Mouse (Mus musculus) limb, embryonic 14.5 days (tissue): ENCODE measurements at regions not wholly inside any gene's neighbourhood (a gene's known extent, or its start where the extent isn't known, plus 50 kb on each side); places are given as distances from the start of the nearest gene placed in this dataset.

ENCODE experiments used
- ATAC-seq: fragments of 200-750 bp; cut with Nextera tagmentation; 2 replicates; pipeline ENCODE4 v1.8.0; 2017; ENCODE audit warnings: low read depth, moderate number of reproducible peaks, moderate TSS enrichment; ENCODE audit not compliant: low FRiP score
- DNase-seq: peaks from one replicate; pipeline ENCODE4 v3.0.0-alpha.2; 2015; ENCODE audit warnings: low spot score
- H3K27ac ChIP-seq: fragments of 300-500 bp; sonication (generic); replicated peaks from 2 replicates; pipeline ENCODE4 v1.5.1; 2014; ENCODE audit warnings: low read depth, mild to moderate bottlenecking, low read length, moderate library complexity, mixed read lengths
- H3K27me3 ChIP-seq: fragments of 300-500 bp; sonication (generic); 2 replicates; pipeline ENCODE4 v1.6.1; 2014; ENCODE audit warnings: low read length, mixed read lengths; ENCODE audit not compliant: control insufficient read depth, insufficient read depth
- H3K36me3 ChIP-seq: fragments of 300-500 bp; sonication (generic); 2 replicates; pipeline ENCODE4 v1.6.1; 2014; ENCODE audit warnings: mild to moderate bottlenecking, low read length, moderate library complexity, mixed read lengths; ENCODE audit not compliant: control insufficient read depth, insufficient read depth
- H3K4me1 ChIP-seq: fragments of 300-500 bp; sonication (generic); 2 replicates; pipeline ENCODE4 v1.6.1; 2014; ENCODE audit warnings: antibody characterized with exemption, low read length, mixed read lengths; ENCODE audit not compliant: control insufficient read depth, insufficient read depth
- H3K4me2 ChIP-seq: fragments of 300-500 bp; sonication (generic); replicated peaks from 2 replicates; pipeline ENCODE4 v1.6.1; 2014; ENCODE audit warnings: low read depth, mild to moderate bottlenecking, low read length, moderate library complexity; ENCODE audit not compliant: severe bottlenecking
- H3K4me3 ChIP-seq: fragments of 300-500 bp; sonication (generic); replicated peaks from 2 replicates; pipeline ENCODE4 v1.5.1; 2014; ENCODE audit warnings: low read length
- H3K9ac ChIP-seq: fragments of 300-500 bp; sonication (generic); 2 replicates; pipeline ENCODE4 v1.6.1; 2014; ENCODE audit warnings: mild to moderate bottlenecking, low read depth, low read length, moderate library complexity; ENCODE audit not compliant: severe bottlenecking
- H3K9me3 ChIP-seq: fragments of 300-500 bp; sonication (generic); 2 replicates; pipeline ENCODE4 v1.6.1; 2016; ENCODE audit warnings: low read length; ENCODE audit not compliant: control insufficient read depth
- POLR2A ChIP-seq: fragments of 200-500 bp; IDR thresholded peaks from 2 replicates; pipeline ENCODE4 v1.8.0; 2012; ENCODE audit warnings: inconsistent platforms, mild to moderate bottlenecking, moderate library complexity, borderline replicate concordance; ENCODE audit not compliant: insufficient read depth, insufficient read length; ENCODE audit errors: extremely low read depth
- WGBS: fragments of 180-500 bp; shearing (Covaris S2); extraction: QIAGEN DNeasy Blood & Tissue Kit; methylation state at CpG from one replicate; pipeline ENCODE4 v1.1.7; 2014; 5-methylcytosine and 5-hydroxymethylcytosine counted together

DNA sequence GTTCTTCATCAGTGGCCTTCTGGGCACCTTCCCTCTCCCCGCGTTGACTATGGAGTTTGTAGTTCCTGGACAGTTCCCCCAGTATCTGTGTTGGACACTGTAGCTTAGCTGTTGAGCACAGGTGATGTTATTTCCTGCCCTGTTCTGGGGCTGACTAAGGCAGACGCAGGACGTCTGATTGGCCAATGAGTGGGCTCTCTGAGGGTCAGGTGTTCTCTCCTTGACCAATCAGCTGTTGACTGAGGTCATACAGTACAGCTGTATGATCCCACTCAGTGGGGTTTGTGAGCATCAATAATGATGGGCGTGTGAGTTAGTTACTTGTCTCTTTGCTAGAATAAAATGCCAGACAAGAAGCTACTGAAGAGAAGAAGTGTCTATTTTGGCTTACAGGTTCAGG lies 91.6 kb upstream of the Zc3h12a start:
- H3K9me3 ChIP-seq, result peaks cover 7% of the 10 kb centered on the region; the same call in 1 of the 2 replicates
- H3K36me3 ChIP-seq, result no peaks in the 10 kb centered on the region
- no peaks in the 10 kb centered on the region for H3K27me3 ChIP-seq
- H3K9ac ChIP-seq, result no peak overlapping the region
- no peak overlapping the region for H3K4me2 ChIP-seq
- no peaks in the 10 kb centered on the region for H3K4me1 ChIP-seq
- 89% methylated on average over 5 of the region's 5 CpGs for WGBS
- no peak for TF ChIP-seq POLR2A
- no peak overlapping the region for H3K27ac ChIP-seq
- no peak for ATAC-seq
- H3K4me3 ChIP-seq, result no peak overlapping the region
- no peak for DNase-seq

GRCm38 (mm10) chr4:125214306-125214705 lies 86.7 kb upstream of the Zc3h12a start:
- Histone ChIP-seq H3K27me3 (no peaks in the 10 kb centered on the region), H3K9ac (no peak overlapping the region), H3K9me3 (peaks cover 7% of the 10 kb centered on the region; the same call in 1 of the 2 replicates), H3K27ac (no peak overlapping the region), H3K4me2 (no peak overlapping the region), H3K4me1 (no peaks in the 10 kb centered on the region), H3K4me3 (no peak overlapping the region), H3K36me3 (no peaks in the 10 kb centered on the region)
- TF ChIP-seq POLR2A, result no peak
- no peak for DNase-seq
- ATAC-seq, result no peak
- 45% methylated on average over 10 of the region's 10 CpGs for WGBS

- 25% methylated on average over 7 of the region's 7 CpGs for WGBS
- no peak for DNase-seq
- Histone ChIP-seq H3K9ac (no peak overlapping the region), H3K36me3 (no peaks in the 10 kb centered on the region), H3K9me3 (peaks cover 7% of the 10 kb centered on the region; the same call in 1 of the 2 replicates), H3K27ac (no peak overlapping the region), H3K4me2 (no peak overlapping the region), H3K4me1 (no peaks in the 10 kb centered on the region), H3K27me3 (no peaks in the 10 kb centered on the region), H3K4me3 (no peak overlapping the region)
- ATAC-seq, result no peak
- no peak for TF ChIP-seq POLR2A
Measured at GRCm38 (mm10) chr4:125212176-125212530, 84.5 kb upstream of the Zc3h12a start.

DNA sequence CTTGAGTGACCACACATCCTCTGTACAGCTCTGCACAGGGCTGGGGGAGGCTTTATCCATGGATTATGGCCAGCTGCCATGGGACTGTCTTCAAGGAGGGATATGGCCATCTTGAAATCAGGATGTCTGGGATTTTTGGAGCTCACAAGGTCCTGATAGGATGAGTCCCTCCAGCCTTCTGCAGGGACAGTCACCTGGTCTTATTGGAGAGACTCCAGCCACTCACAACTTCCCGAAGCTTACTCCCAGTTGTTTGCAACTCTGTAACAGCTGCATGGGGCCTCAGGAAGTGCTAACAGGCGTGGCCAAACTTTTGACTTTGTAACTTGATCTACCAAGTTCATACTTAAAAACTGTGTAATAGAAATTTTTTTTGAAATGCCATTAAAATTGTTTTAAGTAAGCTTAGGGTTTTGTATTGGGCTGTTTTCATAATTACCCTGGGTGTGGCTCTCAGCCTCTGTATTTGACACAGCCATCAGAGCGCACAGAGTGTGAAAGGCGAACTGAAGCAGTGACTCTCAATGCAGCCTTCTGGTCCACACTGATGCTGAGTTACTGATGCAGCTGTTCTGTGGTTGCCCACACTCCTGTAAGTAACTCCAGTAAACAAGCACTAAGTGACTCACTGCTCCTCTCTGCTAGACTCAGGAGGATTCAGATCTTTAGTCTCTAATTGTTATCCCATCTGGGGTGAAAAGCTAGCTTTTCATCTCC lies 84.0 kb upstream of the Zc3h12a start:
- Histone ChIP-seq H3K27me3 (no peaks in the 10 kb centered on the region), H3K4me3 (no peak overlapping the region), H3K4me1 (no peaks in the 10 kb centered on the region), H3K27ac (no peak overlapping the region), H3K9me3 (peaks cover 7% of the 10 kb centered on the region; the same call in 1 of the 2 replicates), H3K9ac (no peak overlapping the region), H3K36me3 (no peaks in the 10 kb centered on the region), H3K4me2 (no peak overlapping the region)
- DNase-seq (peak; percentile 47), ATAC-seq (peak; percentile 80)
- no peak for TF ChIP-seq POLR2A
- WGBS, result 19% methylated on average over 4 of the region's 4 CpGs

- WGBS, result 75% methylated on average over 6 of the region's 6 CpGs
- DNase-seq, result no peak
- no peak for TF ChIP-seq POLR2A
Measured at GRCm38 (mm10) chr4:125210719-125211118, 83.1 kb upstream of the Zc3h12a start.

More at GRCm38 (mm10) chr4:125210719-125211118, 83.1 kb upstream of the Zc3h12a start:
- Histone ChIP-seq H3K9ac (no peak overlapping the region), H3K9me3 (no peaks in the 10 kb centered on the region), H3K4me2 (no peak overlapping the region), H3K27me3 (no peaks in the 10 kb centered on the region), H3K4me3 (no peak overlapping the region), H3K4me1 (no peaks in the 10 kb centered on the region), H3K27ac (no peak overlapping the region), H3K36me3 (no peaks in the 10 kb centered on the region)
- ATAC-seq, result no peak
